Mouse (Mus musculus) kidney, embryonic 16.5 days (tissue): ENCODE measurements around the gene Ints7. TPM values are rescaled to one million over a fixed set of nuclear protein-coding genes. Genes with fewer than 3 reads are reported as not detected.

Source experiments
- ATAC-seq: fragments of 200-750 bp; cut with Nextera tagmentation; 2 replicates; pipeline ENCODE4 v1.8.0; 2017; ENCODE audit warnings: moderate TSS enrichment; ENCODE audit not compliant: low FRiP score, low TSS enrichment
- H3K27ac ChIP-seq: fragments of 300-500 bp; sonication (generic); 2 replicates; pipeline ENCODE4 v1.5.1; 2014; ENCODE audit warnings: low read length
- H3K27me3 ChIP-seq: fragments of 300-500 bp; sonication (generic); 2 replicates; pipeline ENCODE4 v1.6.1; 2014; ENCODE audit warnings: low read length, control low read depth, mixed read lengths; ENCODE audit not compliant: insufficient read depth
- H3K36me3 ChIP-seq: fragments of 300-500 bp; sonication (generic); 2 replicates; pipeline ENCODE4 v1.6.1; 2014; ENCODE audit warnings: low read length, control low read depth, mixed read lengths; ENCODE audit not compliant: insufficient read depth
- H3K4me1 ChIP-seq: fragments of 300-500 bp; sonication (generic); 2 replicates; pipeline ENCODE4 v1.6.1; 2014; ENCODE audit warnings: low read length, control low read depth, mixed read lengths; ENCODE audit not compliant: insufficient read depth
- H3K4me2 ChIP-seq: fragments of 300-500 bp; sonication (generic); replicated peaks from 2 replicates; pipeline ENCODE4 v1.6.1; 2014; ENCODE audit warnings: low read depth, low read length
- H3K4me3 ChIP-seq: fragments of 300-500 bp; sonication (generic); 2 replicates; pipeline ENCODE4 v1.5.1; 2014; ENCODE audit warnings: mild to moderate bottlenecking, low read length
- H3K9ac ChIP-seq: fragments of 300-500 bp; sonication (generic); replicated peaks from 2 replicates; pipeline ENCODE4 v1.6.1; 2014; ENCODE audit warnings: low read length
- H3K9me3 ChIP-seq: fragments of 300-500 bp; sonication (generic); 2 replicates; pipeline ENCODE4 v1.6.1; 2016; ENCODE audit warnings: low read length, control low read depth
- WGBS: fragments of 180-500 bp; shearing (Covaris S2); extraction: QIAGEN DNeasy Blood & Tissue Kit; methylation state at CpG from one replicate; pipeline ENCODE4 v1.1.7; 2014; 5-methylcytosine and 5-hydroxymethylcytosine counted together
- polyA plus RNA-seq: library from polyadenylated mRNA; unstranded; fragments of >200 nt; fragmentation: Nextera tagmentation; extraction: Ambion mirVana; gene quantifications from 2 replicates; pipeline ENCODE4 v1.2.1, GENCODE M21; 2015

Gene Ints7
- 63.7 and 70.9 TPM in 2 replicates for polyA plus RNA-seq

DNA sequence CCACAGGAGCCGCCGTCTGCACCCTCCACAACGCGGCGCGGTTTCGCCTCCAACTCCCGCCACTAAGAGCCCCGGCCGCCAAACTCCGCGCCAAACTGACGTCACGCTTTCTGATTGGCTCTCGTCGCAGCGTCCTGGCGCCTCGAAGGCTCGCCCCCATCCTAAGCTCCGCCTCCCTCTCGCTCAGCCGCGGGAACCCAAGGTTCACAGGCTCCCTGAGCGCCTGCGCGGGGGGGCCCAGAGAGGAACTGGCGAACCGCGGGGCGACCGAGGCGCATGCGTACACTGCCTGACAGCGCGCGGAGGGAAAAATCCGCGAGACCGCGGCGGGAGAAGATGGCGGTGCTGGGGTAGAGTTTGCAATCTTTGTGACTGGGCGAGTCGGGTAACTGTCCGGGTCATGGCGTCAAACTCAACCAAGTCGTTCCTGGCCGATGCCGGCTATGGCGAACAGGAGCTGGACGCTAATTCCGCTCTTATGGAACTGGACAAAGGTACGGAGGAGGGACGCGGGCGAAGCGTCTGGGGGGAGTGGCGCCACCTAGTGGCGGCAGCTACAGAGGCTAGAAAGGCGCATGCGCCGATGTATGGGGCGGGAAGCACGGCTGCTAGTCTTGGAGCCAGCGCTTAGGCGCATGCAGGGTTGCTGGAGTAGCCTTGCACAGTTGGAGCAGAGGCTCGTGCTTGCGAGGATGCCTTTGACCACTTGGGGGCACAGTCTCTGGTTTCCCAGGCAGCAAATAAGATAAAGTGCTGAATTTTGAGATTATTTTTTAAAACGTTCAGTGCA is at the start of gene Ints7, which contains the start of gene Dtl:
Ints7 (plus strand) TSS at position 179 of the 790 bp plus-strand sequence.
Dtl (minus strand) TSS at position 87 of the 790 bp plus-strand sequence.
- ATAC-seq, result peak; percentile 99
- no peaks in the 10 kb centered on the region for H3K9me3 ChIP-seq
- peaks cover 28% of the 10 kb centered on the region for H3K4me1 ChIP-seq
- peak within 1 kb of the TSS; percentile 82 for H3K4me2 ChIP-seq
- peak within 1 kb of the TSS; percentile 94 for H3K27ac ChIP-seq
- peak within 1 kb of the TSS; percentile 96 for H3K4me3 ChIP-seq
- no peaks in the 10 kb centered on the region for H3K27me3 ChIP-seq
- peaks cover 11% of the 10 kb centered on the region; the same call in 1 of the 2 replicates for H3K36me3 ChIP-seq
- WGBS, result 0% methylated on average over 70 of the region's 70 CpGs
- H3K9ac ChIP-seq, result peak within 1 kb of the TSS; percentile 87

DNA sequence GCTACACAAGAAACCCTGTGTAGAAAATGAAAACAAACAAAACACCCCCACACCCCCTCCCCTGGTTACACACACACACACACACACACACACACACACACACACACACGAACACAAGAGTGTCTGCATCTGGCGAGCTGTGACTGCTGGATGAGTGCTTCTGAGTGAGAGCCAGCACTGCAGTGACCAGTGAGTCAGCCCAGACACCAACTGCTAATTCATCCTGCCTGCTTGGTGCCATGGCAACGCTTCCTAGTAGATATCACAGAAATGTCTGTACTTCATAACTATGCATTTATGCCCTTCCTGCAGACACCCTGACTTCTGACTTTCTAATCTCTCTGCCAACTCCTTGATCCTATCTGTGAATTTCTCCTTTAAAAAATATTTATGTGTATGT is 48.3 kb upstream of the Ints7 start:
- Histone ChIP-seq H3K27ac (no peak overlapping the region), H3K9me3 (no peaks in the 10 kb centered on the region), H3K4me1 (no peaks in the 10 kb centered on the region), H3K27me3 (no peaks in the 10 kb centered on the region), H3K36me3 (no peaks in the 10 kb centered on the region), H3K9ac (no peak overlapping the region), H3K4me3 (no peak overlapping the region), H3K4me2 (no peak overlapping the region)
- 77% methylated on average over 3 of the region's 3 CpGs for WGBS
- no peak for ATAC-seq

DNA sequence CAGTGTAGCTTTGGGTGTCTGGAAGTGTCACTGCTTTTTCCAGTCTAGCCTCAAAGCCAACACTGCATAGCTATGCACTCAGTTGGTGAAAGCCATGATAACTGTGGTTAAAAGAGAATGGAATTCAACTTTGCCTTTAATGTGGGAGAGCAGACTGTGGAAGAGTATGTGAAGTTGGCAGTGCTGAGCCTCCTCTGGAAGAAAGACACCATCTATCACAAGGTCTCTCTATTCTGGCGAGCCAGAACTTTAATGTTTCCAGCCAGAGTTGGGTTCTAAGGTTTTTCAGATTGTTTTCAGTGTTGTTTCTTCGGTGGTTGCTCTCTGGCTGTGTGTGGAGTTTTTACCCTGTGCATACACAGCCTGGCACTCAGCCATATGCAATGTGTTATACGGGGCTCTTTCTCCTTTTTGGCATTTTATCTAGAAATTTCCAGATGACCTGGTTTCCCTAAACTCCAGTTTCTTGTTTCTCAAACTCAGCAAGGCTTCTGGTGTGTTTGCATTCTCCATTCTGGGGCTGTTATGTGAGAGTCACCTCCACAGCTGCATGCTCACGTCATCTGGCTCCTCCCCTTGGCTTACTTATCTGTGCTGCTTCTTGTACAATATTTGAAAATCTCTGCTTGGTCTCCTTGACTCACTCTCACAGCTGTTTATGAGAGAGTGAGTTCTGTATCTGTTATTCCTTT is 47.4 kb upstream of the Ints7 start:
- Histone ChIP-seq H3K27me3 (no peaks in the 10 kb centered on the region), H3K4me3 (no peak overlapping the region), H3K4me1 (no peaks in the 10 kb centered on the region), H3K9me3 (no peaks in the 10 kb centered on the region), H3K9ac (no peak overlapping the region), H3K4me2 (no peak overlapping the region), H3K36me3 (no peaks in the 10 kb centered on the region), H3K27ac (no peak overlapping the region)
- ATAC-seq, result no peak
- WGBS, result 57% methylated on average over 4 of the region's 4 CpGs

DNA sequence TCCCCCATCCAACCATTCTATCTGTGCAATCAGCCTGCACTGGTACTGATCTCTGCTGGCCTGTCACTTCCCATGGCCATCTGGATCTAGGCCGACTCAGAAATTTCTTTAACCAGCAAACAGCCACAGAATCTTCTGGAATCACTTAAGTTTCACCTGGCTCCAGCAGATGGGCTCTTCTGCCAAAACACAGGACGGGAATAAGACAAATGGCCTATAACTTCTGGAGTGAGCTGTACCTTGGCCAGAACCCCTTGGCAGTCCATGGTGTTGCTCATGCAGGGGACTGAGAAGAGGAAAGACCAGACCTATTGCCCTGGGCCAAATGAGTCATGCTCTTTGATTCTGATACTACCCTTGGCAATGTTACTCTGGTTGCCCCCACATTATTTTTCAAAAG is 46.0 kb upstream of the Ints7 start:
- Histone ChIP-seq H3K27me3 (no peaks in the 10 kb centered on the region), H3K4me2 (no peak overlapping the region), H3K9ac (no peak overlapping the region), H3K27ac (no peak overlapping the region), H3K4me3 (no peak overlapping the region), H3K9me3 (no peaks in the 10 kb centered on the region), H3K4me1 (no peaks in the 10 kb centered on the region), H3K36me3 (no peaks in the 10 kb centered on the region)
- 79% methylated on average over 2 of the region's 2 CpGs for WGBS
- no peak for ATAC-seq

DNA sequence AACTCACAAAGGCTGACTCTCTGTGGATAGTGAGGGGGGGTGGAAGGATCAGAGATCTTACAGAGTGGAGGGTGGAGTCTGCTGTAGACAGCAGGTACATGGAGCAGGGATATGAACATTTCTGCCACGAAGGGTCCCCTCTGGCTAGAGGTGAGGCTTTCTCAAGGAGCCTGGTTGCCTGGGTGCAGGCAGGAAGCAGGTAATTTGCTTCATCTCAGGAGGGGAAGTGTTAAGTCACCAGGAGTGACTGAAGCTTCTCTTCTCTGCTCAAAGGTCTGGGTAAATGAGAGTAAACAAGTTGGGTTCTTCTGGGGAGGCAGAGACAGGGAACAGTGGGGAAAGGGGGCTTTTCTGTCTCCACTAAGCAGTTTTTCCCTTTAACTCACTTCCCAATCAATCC is 44.4 kb upstream of the Ints7 start:
- H3K9me3 ChIP-seq, result no peaks in the 10 kb centered on the region
- ATAC-seq, result no peak
- 33% methylated on average over 1 of the region's 1 CpGs for WGBS

DNA sequence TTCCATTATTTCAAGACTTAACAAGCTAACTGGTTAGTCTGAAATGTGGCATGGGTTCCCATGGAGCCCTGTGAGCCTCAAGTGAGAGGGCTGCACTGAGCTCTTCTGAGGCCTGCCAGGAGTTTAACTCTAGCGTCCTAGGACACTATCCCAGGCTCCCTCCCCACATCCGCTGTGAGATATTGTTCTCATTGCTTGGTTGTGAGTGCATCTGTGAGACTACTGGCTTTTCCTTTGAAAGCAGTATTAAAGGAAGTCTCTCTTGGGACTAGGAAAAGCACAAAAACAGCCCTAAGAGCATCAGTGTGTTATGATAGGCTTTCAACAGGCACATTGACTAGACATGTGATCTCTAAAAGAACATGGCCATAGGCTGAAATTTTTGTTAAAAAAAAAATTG is 40.5 kb upstream of the Ints7 start:
- Histone ChIP-seq H3K4me1 (no peaks in the 10 kb centered on the region), H3K9me3 (no peaks in the 10 kb centered on the region), H3K9ac (no peak overlapping the region), H3K27me3 (no peaks in the 10 kb centered on the region), H3K4me3 (no peak overlapping the region), H3K4me2 (no peak overlapping the region), H3K36me3 (0 out of 2 replicates have a peak, but pooled peaks cover 8% of the 10 kb centered on the region), H3K27ac (no peak overlapping the region)
- ATAC-seq, result no peak
- 78% methylated on average over 2 of the region's 2 CpGs for WGBS

More for the DNA sequence above, 44.4 kb upstream of the Ints7 start:
- Histone ChIP-seq H3K4me3 (no peak overlapping the region), H3K4me2 (no peak overlapping the region), H3K27ac (no peak overlapping the region), H3K27me3 (no peaks in the 10 kb centered on the region), H3K9ac (no peak overlapping the region), H3K36me3 (no peaks in the 10 kb centered on the region), H3K4me1 (no peaks in the 10 kb centered on the region)

DNA sequence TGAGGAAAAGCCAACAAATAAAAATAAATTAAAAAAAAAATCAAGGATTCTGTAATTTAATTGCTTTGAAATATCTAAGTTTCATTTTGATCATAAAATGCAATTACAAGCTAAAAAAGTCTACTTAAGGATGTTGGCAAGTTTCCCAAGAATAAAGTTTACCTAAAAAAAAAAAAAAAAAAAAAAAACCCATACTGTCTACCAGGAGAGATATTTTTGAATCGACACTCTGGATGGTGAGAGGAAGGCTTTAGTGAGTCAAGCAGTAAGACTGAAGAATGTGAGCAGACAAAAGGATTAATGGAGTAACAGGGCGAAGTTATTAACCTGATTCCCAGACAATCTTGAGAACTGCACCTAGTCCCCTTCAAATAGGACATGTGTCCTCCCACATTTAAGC is 35.1 kb upstream of the Ints7 start:
- H3K4me1 ChIP-seq, result no peaks in the 10 kb centered on the region
- peaks cover 30% of the 10 kb centered on the region for H3K36me3 ChIP-seq
- H3K4me2 ChIP-seq, result no peak overlapping the region
- 80% methylated on average over 2 of the region's 2 CpGs for WGBS
- no peak overlapping the region for H3K27ac ChIP-seq
- no peak overlapping the region for H3K9ac ChIP-seq
- no peak for ATAC-seq
- H3K4me3 ChIP-seq, result no peak overlapping the region
- no peaks in the 10 kb centered on the region for H3K27me3 ChIP-seq
- H3K9me3 ChIP-seq, result no peaks in the 10 kb centered on the region

DNA sequence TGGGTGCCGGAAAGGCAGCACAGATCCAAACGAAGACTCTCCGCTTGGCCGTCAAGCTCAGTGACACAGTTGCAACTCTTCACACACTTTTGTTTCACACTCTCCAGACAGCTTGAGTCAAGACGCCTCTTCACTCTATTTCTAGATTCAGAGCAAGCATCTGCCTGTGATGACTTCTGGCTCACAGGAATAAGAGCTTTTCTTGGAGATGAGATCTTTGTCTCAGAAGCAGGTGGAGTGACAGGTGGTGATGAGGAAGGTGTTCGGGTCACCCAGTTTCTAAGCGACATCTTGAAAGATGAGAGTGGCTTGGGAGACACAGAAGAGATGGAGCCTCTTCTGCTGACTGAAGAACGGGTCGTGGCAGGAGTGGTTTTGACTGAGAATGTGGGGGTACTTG is 34.4 kb upstream of the Ints7 start:
- Histone ChIP-seq H3K27me3 (no peaks in the 10 kb centered on the region), H3K4me1 (no peaks in the 10 kb centered on the region), H3K4me3 (no peak overlapping the region), H3K27ac (no peak overlapping the region), H3K9me3 (no peaks in the 10 kb centered on the region), H3K36me3 (peaks cover 30% of the 10 kb centered on the region), H3K4me2 (no peak overlapping the region), H3K9ac (no peak overlapping the region)
- 90% methylated on average over 9 of the region's 9 CpGs for WGBS
- no peak for ATAC-seq

DNA sequence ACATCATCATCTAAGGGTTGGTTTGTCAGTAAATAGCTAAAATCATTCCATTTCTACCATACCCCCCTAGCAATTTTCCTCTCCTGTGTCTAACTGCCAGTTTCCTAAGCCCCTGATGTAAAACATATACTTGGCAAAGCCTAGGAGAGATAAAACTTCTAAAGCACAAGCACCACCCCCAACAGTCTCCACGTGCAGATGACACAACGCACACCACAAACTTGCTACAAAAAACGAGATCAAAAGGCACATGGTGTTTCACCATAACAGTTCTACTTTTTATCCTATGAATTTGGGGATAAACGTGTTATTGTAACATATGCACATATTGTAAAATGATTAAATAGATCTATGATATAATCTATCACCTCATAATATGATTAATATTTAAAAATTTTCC is 33.8 kb upstream of the Ints7 start:
- Histone ChIP-seq H3K9me3 (no peaks in the 10 kb centered on the region), H3K27ac (no peak overlapping the region), H3K9ac (no peak overlapping the region), H3K27me3 (no peaks in the 10 kb centered on the region), H3K4me3 (no peak overlapping the region), H3K4me1 (no peaks in the 10 kb centered on the region), H3K36me3 (peaks cover 33% of the 10 kb centered on the region), H3K4me2 (no peak overlapping the region)
- 87% methylated on average over 4 of the region's 4 CpGs for WGBS
- no peak for ATAC-seq

DNA sequence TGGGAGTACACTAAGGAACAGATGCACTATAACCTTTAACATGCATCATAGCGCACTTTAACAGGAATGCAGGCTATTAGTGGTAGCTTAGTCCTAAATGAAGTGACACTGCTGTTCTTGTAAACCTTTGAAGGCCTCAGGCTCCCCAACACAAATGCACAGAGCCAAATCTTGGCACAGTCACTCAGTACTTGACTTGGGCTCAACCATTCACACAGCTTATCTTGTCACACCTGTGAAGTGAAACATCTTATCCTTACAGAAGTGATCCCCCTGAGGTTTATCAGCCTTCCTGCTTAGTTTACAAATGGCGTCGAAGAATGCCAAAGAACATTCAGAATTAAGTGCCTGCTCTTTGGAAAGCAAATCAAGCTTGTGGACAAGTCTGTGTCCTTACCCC is 31.7 kb upstream of the Ints7 start:
- H3K9ac ChIP-seq, result no peak overlapping the region
- no peak overlapping the region for H3K4me2 ChIP-seq
- ATAC-seq, result no peak
- H3K27me3 ChIP-seq, result no peaks in the 10 kb centered on the region
- WGBS, result 87% methylated on average over 3 of the region's 3 CpGs
- H3K4me3 ChIP-seq, result no peak overlapping the region
- H3K4me1 ChIP-seq, result no peaks in the 10 kb centered on the region
- H3K9me3 ChIP-seq, result no peaks in the 10 kb centered on the region
- peaks cover 45% of the 10 kb centered on the region for H3K36me3 ChIP-seq
- no peak overlapping the region for H3K27ac ChIP-seq
